Mouse (Mus musculus) embryo, embryonic 10 days (tissue): ENCODE measurements around the gene Ubac1.
A peak's percentile ranks its signal among the peaks of the same experiment; 100 is the strongest.

Source experiments
- DNase-seq: peaks from one replicate; pipeline ENCODE4 v3.0.0-alpha.2; 2015; ENCODE audit warnings: low spot score

Gene Ubac1

DNA sequence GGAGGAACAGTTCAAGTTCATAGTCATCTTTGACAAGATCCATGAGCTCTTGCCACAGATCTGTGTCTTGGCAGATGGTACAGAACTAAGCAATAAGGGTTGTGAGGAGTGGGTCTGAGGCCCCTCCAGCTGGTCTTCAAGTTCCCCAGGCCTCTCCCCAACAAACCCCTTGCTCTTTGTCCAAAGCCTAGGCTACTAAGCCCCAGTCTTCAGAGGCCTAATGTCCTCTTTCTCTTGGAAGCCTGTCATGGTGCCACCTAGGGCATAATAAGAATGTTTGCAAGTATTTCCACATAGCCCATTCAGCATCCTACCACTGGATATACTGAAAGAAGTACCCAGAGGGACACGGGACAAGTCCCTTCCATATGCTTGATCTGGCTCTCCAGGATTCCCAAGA, 1.1 kb upstream of the Ubac1 start:
- DNase-seq, result no peak

DNA sequence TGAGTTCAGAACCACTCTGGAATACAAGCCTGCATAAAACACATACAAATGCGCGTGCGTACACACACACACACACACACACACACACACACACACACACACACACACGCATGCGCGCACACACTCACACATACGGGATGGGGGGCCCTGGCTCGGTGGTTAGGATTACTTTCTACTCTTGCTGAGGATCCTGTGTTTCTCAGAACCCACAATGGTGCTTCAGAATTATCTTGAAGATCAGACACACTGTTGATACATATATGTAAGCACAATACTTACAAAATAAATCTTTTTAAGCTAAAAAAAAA, 665 bp upstream of the Ubac1 start:
- DNase-seq, result no peak

DNA sequence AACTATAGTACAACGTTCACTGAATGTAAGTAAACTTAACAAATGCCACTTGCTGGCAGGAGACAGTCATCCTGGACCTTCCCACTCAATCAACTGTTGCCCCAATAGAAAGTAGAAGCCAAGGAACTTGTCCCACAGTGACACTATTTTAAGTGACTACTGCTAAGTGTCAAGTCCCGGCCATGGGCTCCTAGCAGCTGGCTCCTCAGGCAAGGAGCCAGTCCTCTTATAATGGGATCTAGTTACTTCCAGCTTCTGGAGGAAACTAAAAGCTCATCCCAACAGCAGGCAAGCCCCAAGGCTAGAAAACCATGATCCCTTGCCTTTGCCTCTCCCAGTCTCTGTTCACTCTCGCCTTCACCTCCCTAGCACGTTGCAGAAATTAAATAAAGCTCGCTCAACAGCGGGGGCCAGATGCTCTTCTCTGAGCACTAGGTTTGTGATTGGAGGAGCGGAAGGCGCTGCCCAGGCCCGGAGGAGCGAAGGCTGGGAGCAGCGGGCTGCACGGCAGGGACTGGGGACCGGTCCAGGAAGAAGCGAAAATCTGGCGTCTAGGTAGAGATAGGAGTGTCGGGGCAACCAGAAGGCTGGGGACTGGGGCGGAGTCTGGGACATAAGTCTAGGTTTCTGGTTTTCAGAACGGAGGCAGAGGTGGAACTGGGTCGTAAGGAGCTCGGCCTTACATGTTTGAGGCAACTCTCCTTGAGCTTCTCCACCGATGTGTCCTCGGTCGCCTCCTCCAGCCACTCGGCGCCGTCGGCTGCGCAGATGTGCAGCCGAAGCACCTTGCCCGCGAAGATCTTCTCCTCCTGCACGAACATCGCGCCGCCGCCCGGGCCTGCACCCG, 610 bp downstream of the Ubac1 start:
- peak; percentile 52 for DNase-seq

DNA sequence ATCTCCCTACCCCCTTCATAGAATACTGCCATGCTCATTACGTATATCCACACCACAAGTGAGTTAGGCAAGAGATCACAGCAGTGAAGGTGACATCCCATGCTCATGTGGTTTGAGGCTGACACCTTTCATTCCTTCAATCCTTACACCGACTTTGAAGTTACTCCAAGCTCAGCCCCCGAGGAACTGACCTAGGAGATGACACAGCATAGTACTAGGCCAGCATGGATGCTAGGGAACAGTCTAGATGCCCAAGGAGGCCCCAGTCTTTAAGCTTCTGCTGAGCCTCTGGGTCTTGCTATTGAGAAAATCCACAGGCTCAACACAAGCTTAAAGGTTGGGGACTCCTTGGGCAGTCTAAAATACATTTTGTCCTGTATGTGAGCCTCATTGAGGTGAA, 1.6 kb downstream of the Ubac1 start:
- DNase-seq, result no peak

DNA sequence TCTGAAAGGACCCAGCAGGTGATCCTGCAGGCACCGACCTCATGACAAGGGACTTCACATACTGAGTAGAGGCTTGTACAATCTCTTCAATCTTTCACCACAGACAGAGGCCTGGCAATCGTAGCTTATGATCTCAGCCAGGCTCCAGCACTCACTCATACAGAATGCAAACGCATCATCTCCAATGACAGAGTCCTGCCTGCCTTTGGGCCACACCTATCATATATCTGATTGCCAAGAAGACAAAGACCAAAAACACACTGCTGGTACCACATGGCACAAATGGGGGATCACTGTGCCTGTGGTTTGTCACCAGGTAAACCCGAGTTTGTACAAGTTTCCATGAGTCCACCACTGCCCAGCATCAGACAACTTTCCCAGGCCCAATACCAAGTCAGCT, 4.2 kb downstream of the Ubac1 start:
- DNase-seq, result no peak

DNA sequence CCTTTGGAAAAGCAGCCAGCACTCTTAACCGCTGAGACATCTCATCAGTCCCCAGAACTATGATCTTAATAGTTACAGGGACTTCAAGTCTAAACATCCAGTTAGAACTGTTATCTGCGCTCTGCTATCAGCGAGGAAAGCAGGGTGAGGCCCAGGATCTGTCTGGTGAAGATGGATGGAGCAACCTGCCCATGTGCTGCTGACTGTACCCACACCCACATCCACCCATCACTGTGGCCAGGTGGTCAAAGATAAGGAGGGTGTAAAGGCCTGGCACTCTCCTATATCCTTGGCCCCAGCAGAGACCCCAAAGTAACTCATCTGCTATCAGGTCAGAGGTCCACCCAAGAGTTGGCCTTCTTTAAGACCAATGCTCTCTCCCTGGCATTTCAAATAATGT, 7.9 kb downstream of the Ubac1 start:
- peak; percentile 11 for DNase-seq

DNA sequence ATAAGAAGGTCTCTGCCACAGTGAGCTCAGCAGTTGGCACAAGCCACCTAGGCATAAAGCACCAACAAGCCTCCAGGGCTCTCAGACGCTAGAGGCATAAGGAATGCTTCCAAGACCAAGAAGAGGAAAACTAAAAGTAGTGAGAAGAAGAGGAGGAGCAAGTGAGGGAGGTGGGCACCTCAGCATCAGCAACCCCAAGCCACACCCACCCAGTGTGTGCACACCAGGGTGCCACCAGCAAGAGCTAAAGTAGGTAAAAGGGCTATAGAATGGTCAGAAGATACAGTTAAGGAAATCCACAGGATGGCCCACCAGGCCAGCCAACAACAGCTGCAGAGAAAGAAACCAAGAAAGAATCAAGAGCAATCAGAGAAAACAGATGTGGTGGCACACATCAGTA, 10.1 kb downstream of the Ubac1 start:
- DNase-seq, result no peak

DNA sequence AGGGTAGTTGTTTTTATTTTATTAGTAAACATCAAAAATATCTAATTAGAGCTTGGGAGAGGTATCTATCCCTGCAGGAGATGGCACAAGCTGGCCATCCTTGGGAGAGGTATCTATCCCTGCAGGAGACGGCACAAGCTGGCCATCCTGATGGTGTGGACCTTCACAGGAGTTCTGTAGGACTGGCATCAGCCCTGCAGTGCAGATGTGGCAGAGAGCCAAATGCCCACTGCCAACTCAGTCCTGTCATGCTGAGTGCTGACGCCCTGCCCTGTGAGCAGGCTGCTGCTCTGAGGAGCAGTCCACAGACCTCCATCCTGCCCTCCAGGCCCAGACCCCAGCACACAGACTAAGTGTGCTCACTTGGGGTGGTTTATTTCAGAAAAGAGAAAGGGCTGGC, 19.5 kb downstream of the Ubac1 start:
- no peak for DNase-seq

DNA sequence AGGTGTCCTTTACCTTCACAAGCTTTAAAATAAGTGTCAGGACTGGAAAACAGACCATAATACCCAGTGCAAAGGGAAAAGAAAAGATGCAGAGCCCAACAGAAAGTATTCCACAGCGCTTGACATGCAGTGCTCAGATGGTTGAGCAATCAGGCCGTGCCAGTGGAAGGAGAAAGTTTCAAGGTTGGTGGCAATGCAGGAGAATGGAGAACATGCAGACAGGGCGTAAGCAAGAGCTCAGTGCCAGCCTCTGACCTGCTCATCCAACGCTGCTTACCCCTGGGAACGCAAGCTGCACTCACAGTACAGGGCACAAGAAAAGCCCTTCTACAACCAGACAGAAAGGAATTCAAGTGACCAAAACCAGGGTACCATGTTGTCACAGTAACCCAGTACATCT, 20.4 kb downstream of the Ubac1 start:
- no peak for DNase-seq

DNA sequence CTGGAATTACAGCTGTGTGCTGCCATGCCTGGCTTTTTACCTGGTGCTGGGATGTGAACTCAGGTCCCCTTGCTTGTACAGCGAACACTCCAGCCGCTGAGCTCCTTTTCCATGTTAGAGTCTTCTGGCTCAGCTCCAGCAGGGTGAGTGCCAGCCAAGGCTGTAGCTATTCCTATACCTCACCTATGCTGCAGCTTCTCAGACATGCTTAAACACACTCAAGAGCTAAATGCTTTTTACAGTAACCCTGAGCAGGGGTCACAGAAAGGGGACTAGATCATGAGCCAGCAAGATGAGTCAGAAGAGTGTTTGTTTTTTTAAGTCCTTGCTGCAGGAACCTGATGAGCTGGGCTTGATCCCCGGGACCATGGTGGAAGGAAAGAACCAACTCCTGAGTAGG, 23.8 kb downstream of the Ubac1 start:
- DNase-seq, result no peak

DNA sequence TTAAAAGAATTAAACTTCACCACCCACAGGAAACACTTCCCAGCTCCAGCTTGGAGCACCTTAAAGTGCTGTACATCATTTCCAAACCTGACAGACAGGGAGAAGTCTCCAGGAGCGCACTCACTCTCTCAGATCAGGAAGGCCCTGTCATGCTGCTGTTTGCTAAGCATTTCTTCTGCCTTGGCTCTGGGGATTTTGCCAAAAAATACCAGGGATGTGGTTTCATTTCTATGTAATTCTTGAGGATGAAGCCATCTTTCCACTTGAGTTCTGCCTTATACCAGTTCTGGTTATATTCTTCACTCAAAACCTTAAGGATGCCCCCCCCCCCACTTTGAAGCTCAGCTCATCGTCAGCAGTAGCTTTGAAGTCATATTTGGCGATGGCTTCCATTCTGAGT, 26.8 kb downstream of the Ubac1 start:
- no peak for DNase-seq

DNA sequence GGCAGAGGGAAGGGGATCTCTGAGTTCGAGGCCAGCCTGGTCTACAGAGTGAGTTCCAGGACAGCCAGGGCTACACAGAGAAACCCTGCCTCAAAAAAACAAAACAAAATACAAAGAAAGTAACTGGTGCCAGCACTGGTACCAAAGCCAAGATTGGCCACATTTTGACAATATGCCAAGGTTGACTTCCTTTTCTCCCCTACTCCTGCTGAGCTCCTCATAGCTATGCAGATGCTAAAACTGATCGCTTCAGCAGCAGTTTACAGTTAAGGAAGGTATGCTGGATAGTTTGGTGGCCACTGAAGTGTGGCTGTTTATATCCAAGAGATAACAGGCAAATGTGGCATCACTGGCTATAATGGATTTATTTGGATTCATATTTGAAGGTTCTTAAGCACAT, 29.3 kb downstream of the Ubac1 start:
- no peak for DNase-seq

DNA sequence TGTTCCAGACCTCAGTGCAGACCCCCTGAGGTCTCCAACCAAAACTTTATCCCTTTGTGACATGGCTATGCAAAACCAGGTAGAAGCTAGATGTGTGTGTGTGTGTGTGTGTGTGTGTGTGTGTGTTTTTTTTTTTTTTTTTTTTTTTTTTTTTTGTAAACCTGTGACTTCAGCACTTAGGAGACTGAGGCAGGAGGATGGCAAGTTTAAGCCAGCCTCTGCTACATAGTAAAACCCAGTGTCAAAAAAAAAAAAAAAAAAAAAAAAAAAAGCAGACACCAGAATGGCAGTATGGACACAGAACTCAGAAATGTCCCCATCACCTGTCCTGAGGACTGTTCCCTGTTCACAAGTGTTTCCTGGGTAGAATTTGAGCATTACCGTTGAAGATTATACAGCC, 31.9 kb downstream of the Ubac1 start:
- no peak for DNase-seq

DNA sequence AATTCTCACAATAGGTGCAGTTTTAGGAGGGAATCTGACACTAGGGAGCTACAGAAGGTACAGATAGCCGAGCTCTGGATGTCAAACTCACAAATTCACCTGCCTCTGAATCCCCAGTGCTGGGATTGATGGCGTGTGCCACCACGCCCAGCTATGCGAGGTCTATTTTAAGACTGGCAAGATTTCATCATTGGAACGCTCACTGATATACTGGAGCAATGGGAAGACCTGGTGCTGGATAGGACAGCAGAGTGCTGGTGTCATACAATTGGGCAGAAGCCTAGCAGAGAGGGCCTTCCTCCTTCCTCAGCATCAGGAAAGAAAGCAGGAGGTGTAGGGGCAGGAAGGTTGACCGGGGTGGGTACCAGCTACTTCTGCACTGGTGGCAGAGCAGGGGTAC, 33.7 kb downstream of the Ubac1 start:
- DNase-seq, result no peak

DNA sequence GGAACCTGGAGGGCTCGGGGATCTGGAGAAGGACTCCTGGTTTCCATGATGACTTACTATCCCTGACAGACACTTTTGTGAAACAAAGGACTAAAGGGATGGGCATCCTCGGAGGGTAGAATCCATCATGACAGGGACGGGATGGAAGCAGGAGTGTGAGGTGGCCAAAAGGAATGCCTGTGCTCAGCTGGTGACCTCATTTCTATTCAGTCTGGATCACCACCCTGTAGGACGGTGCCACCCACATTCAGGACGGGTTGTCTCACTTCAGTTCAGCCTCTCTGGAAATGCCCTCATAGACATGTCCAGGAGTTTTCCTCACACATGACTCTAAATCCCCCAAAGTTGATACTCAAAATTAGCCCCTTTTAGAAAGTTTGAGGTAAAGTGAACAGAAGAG, 34.9 kb downstream of the Ubac1 start:
- no peak for DNase-seq

DNA sequence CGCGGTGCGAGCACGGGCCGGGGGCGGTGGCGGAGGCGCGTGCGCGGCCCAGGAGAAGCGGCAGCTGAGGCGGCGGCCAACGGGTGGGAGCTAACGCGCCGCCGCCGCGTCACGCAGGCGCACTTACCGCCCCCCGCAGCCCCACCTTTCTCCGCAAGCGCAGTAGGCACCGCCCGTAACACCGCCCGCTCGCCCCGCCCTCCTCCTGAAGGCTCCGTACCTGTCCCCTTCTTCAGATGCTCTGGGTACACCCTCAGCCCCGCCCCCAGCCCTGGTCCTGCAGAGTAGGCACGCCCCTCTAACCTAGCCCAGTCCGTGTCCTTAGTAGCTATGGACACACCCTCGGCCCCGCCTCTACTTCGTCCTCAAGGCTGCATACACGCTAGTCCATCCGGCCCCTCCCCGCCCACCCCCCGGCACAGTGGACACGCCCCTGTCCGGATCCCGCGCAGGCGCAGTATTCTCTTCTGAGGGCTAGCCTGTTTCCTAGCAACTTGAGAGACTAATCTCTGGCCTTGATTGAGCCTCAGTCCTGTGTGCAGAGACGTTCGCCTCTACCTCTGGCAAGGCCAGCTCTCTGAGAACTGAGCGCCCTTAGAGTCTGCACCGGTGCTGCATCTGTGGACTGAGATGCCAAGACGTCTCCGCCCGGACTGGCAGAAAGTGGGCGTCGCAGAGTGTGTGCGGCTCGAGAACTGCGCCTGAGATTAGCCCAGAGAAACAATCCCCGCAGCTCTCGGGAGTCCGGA, 38.2 kb downstream of the Ubac1 start, which contains the start of gene Camsap1:
Camsap1 (minus strand) TSS at position 124 of the 749 bp plus-strand sequence.
- DNase-seq, result peak; percentile 99

DNA sequence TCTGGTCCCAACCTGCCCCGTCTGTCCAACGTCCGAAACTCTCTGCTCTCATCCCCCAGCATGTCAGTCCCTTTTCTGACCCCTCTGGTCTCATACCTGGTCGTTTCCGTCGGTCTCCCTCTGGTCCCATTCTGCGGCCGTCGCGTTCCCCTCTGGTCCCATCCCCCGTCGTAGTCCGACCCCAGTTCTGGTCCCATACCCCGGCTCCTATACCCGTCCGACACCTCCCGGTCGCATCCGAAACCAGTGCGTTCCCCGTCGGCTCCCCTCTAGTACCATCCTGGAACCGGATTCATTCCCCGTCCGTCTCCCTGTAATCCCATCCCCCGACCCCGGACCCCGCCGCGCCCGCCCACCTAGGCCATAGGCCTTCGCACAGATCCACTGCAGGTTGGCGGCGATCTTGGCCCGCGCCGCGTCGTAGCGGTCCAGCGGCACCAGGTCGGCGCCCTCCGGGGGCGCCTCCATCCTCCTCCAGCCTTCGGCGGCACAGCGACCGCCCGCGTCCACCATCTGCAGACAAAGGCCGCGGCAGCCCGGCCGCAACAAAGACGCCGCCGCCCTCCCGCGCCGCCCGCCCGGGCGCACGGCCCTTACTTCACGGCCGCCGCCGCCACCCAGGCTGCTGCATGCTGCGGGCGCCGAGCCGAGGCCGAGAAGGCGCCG, 39.0 kb downstream of the Ubac1 start:
- peak; percentile 16 for DNase-seq

DNA sequence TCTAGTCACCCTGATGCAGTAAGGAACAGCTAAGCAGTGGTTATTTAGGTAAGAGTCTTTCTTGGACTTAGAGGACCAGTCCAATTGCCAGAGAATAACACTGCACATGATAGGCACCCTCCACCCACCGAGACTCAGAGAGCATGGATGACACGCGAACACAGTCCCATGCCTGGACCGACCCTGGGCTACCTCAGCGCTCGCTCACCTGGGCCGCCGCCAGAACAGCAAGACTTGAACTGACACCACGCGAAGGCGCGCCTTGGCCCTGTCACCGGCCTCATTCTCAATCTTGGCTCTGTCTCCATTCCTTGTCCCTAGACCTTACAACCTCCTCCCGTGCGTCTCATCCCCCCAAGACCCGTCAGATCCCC, 39.5 kb downstream of the Ubac1 start:
- peak; percentile 27 for DNase-seq

DNA sequence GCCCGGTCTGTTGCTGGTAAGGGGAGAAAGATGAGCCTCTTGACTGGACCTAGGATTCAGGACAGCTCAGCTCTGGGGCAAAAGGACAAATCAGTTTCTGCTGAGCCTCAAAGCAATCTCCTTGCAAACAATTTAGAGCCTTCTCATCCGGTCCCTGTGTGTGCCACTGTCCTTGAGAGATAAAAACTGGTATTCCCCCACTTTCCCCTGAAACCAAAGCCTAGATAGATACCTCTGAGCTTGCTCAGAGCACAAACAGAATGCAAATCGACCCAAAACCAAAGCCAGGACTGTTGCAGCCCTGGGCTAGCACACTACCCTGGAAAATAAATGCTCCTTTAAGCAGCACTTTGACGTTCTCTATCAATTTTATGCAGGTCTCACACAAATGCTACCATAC, 42.5 kb downstream of the Ubac1 start:
- no peak for DNase-seq

DNA sequence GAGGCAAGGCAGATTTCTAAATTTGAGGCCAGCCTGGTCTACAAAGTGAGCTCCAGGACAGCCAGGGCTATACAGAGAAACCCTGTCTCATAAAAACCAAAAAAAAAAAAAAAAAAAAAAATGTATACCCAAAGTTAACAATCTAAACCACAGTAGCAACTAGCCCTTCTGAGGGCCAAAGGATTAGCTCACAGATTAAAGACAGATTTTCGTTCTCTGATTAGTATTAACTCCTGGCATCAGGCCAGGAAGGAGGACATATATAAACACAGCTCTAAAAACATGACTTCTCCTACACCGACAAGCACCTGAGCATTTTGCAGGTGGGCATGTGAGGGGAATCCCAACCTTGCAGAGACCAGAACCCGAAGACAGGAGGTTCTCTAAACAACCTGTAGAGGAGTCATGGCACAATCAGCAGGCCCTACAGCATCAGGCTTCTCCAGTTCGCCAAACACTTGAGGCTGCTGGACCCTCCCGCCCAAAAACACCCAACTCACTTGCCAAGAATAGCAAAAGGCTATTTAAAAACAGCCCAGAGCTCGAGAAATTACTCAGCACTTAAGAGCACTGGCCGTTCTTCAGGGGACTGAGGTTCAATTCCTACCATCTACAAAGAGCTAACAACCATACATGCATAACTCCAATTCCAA, 43.8 kb downstream of the Ubac1 start:
- no peak for DNase-seq

DNA sequence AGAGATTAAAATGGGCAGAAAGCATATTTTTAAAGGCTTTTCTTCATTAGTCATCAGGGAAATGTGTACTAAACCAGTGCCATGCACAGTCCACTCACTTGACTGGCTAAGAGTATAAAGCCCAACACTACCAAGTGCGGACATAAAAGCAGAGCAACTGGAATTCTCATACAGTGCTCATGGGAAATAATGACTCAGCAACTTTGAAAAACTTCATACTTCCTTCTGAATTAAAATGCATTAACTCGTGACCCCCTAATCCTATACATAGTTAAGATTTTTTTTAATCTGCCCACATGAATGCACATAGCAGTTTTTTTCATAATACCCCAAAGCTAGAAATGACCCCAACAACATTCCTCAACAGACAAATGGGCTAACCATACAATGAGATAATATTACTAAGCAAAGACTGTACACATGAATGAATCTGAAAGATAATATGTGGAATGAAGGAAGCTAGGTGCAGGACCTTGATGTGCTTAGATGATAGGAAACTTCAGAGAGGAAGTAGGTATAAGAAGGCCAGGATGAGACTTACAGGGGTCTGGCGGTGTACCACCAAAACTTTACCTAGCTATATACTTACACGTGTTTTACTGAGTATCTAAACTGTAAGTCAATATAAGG, 46.3 kb downstream of the Ubac1 start:
- no peak for DNase-seq

DNA sequence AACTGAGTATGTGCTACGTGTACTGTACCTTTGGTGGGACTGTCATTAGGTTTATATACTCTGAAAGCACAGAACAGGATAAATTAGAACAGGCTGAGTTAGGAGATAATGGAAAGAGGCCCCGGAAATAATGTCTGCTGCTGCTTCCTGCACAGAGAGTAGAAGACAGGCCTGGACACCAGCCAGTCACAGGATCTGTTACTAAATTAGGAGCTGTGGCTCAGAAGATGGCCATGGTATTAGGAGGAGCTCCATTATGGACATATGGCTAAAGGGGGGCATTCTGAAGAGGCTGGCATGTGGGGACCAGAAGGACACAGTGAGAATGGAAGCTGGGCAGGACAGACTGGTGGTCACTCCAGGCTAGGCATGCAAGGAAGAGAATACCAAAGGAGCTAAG, 51.1 kb downstream of the Ubac1 start:
- no peak for DNase-seq
